Mouse (Mus musculus) small intestine, adult 2 months (tissue): ENCODE data around the gene Cggbp1.

Experiments used
- CTCF ChIP-seq: fragments of 200-500 bp; IDR thresholded peaks from 2 replicates; pipeline ENCODE4 v1.5.1; 2012; ENCODE audit warnings: low read depth, mild to moderate bottlenecking, control low read depth, inconsistent platforms, low read length, moderate library complexity, mixed read lengths; ENCODE audit not compliant: insufficient replicate concordance, insufficient read length; ENCODE audit errors: extremely low read depth
- POLR2A ChIP-seq: fragments of 200-500 bp; IDR thresholded peaks from 2 replicates; pipeline ENCODE4 v1.6.1; 2012; ENCODE audit warnings: low read depth, mild to moderate bottlenecking, control low read depth, inconsistent platforms, low read length, moderate library complexity

DNA sequence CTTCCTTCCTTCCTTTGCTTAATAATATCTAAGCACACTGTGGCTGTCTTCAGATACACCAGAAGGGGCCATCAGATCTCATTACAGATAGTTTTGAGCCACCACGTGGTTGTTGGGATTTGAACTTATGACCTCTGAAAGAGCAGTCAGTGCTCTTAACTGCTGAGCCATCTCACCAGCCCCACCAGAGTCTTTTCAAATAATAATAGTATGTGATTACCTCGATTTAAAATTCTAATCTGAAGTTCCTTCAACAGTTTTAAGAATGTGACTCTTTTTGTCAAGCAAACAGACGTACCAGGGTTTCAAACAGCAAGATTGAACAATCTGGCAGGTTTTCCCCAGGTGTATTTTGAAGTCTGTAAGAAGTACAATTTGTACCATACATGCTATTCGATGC, 33.8 kb downstream of the Cggbp1 start:
- TF ChIP-seq CTCF = no peak
- no peak for TF ChIP-seq POLR2A
